Mouse (Mus musculus): ENCODE results near the gene Wnt3a. TPM values are rescaled to one million over a fixed set of nuclear protein-coding genes. Genes with fewer than 3 reads are reported as not detected.
"Not testable (repeated sequence)": the region's sequence is repeated elsewhere in the genome, so short reads cannot be mapped to it uniquely, and the experiment has no call there.

Wnt3a gene
- polyA plus RNA-seq, 1 experiment, result 0.04 TPM

DNA sequence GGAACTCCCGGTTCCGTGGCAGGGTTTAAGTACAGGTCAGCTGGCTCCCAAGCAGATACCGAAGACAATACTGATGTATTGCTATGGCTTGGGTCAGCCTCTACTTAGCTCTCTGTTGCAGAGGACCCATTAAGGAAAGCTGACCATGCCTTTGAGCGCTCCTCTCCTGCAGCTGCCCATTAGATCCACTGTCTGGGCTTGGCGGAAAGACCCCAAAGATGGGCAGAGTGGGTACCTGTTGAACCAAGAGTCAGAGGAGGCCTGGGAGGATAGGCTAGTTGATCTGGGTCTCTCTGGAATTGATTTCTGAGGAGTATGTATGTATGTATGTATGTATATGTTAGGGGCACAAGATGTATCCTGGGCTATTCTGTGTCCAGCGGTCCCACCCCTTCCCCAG, 18.1 kb upstream of the Wnt3a start:
- no peak for DNase-seq (ENCODE audit: extremely low spot score in 1 of 2, low spot score in 1 of 2)

GRCm38 (mm10) chr11:59308164-59308542, 17.6 kb upstream of the Wnt3a start:
- no peak for DNase-seq (ENCODE audit: extremely low spot score in 1 of 2, low spot score in 1 of 2)

DNA sequence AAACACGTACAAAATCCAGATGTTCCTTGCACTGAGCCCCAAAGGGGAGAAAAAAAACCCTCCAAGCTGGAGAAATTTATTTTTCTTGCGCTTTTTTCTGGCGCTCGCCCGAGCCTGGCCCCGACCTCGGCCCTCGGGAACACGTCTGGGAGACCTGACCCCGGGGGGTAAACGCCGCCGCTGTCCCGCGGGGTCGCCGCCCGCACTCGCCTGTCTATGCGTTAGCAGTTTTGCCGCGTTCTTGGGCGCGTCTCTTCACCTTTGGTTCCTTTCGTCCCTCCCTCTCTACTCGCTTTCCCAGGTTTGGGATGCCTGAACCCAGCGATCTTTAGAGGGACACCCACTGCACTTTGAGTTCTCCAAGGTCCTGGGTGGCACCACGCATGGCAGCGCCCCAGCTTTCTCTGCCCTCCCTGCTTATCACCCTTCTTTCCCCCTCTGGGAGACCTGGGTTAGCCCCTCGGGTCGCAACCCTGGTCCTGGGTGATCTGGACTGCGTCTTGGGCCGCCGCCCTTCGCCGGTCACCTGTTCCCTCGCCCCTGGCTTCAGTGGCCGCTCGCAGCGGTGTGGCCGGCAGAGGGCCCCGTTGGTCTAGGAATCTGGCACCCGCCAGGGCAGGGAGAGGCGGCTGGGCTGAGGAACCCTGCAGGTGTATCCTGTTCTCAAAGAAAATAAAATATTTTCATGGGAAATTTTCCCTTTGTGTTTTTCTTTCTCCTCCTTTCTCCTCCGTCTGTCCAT, 17.0 kb upstream of the Wnt3a start:
- DNase-seq (ENCODE audit: extremely low spot score in 1 of 2, low spot score in 1 of 2), result peak in 1 of 2 experiments; percentile 83

GRCm38 (mm10) chr11:59306461-59307421, 16.2 kb upstream of the Wnt3a start, which contains the start of gene Wnt9a:
TSS of gene Wnt9a (plus strand) at chr11:59306928.
- DNase-seq (ENCODE audit: extremely low spot score in 1 of 2, low spot score in 1 of 2), result no peak

- no peak for DNase-seq (ENCODE audit: extremely low spot score in 1 of 2, low spot score in 1 of 2)
Observed at GRCm38 (mm10) chr11:59305821-59306215, 15.3 kb upstream of the Wnt3a start.

GRCm38 (mm10) chr11:59305008-59305820, 14.7 kb upstream of the Wnt3a start:
- peak; percentile 44 to 77 for DNase-seq (ENCODE audit: extremely low spot score in 1 of 2, low spot score in 1 of 2)

- peak; percentile 84 to 91 for DNase-seq (ENCODE audit: extremely low spot score in 1 of 2, low spot score in 1 of 2)
Observed at GRCm38 (mm10) chr11:59302700-59303569, 12.4 kb upstream of the Wnt3a start.

DNA sequence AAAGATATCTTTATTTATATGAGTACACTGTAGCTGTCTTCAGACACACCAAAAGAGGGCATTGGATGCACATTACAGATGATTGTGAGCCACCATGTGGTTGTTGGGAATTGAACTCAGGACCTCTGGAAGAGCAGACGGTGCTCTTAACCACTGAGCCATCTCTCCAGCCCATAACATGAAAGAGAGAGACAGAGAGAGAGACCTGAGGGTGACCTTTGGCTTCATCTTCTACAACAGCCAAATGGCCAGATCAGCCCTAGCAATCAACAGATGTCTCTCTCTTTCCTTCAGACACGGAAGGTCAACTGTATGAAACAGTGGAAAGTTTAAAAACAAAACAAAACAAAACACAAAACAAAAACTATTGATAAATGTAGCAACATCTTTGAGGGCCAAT, 10.5 kb upstream of the Wnt3a start:
- DNase-seq (ENCODE audit: extremely low spot score in 1 of 2, low spot score in 1 of 2), result not testable (repeated sequence)

DNA sequence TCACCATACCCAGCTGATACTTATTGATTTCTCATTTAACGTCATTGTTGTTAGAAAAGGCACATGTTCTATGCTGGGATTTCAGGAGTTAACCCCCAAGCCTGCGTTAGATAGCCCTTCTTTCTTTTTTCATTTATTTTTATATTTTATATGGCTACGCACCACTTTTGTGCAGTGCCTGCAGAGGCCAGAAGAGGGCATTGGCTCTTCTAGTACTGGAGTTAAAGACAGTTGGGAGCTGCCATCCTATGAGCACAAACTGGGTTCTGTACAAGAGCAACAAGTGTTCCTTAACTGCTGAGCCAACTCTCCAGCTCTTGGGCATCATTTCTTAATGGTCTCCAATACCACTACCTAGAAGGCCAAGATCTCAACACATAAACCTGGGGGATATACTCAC, 9.6 kb upstream of the Wnt3a start:
- DNase-seq (ENCODE audit: extremely low spot score in 1 of 2, low spot score in 1 of 2), result no peak

DNA sequence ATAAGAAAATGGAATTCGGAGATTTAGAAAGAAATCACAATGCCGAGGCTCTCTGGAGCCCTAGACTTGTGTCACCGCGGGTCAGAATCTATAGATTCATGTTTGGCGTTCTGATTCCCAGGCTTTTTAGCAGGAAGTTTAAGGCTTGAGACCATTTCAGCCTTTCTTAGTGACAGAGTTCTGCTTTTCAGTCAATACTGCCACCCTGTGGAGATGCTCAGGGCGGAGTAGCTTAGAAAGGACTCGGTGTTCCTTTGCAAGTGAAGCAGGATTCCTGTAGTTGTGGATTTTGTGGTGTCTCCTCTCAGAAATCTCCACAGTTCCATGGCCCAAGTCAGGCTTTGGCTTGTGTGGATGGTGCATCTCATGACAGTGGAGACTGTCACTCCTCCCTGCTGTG, 7.4 kb upstream of the Wnt3a start:
- DNase-seq (ENCODE audit: extremely low spot score in 1 of 2, low spot score in 1 of 2), result peak in 1 of 2 experiments; percentile 81

- DNase-seq (ENCODE audit: extremely low spot score in 1 of 2, low spot score in 1 of 2), result peak in 1 of 2 experiments; percentile 52
Observed at GRCm38 (mm10) chr11:59293616-59294015, 3.1 kb upstream of the Wnt3a start.

- DNase-seq (ENCODE audit: extremely low spot score in 1 of 2, low spot score in 1 of 2), result no peak
Observed at GRCm38 (mm10) chr11:59289706-59290105, 846 bp downstream of the Wnt3a start.

GRCm38 (mm10) chr11:59284146-59284545, 6.4 kb downstream of the Wnt3a start:
- no peak for DNase-seq (ENCODE audit: extremely low spot score in 1 of 2, low spot score in 1 of 2)

GRCm38 (mm10) chr11:59282933-59283332, 7.6 kb downstream of the Wnt3a start:
- no peak for DNase-seq (ENCODE audit: extremely low spot score in 1 of 2, low spot score in 1 of 2)

DNA sequence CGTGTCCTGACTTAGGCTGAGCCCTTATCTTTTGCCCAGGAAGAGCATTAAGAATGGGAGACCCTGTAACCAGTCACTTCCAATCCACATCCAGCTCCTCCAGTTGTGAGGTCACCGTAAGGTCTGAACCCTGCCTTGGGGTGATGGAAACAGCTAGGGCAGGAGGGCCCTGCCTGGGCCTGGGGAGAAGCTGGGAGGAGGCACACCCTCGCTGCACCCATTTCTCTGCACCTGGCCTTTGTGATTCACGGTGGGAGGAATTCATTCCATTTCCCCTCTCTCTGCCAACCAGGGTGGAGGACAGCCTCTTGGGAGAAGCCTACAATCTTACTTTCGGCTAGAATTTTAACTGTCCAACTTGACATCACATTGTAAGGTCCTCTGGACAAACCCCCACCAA, 8.4 kb downstream of the Wnt3a start:
- no peak for DNase-seq (ENCODE audit: extremely low spot score in 1 of 2, low spot score in 1 of 2)

GRCm38 (mm10) chr11:59278047-59278446, 12.5 kb downstream of the Wnt3a start:
- DNase-seq (ENCODE audit: extremely low spot score in 1 of 2, low spot score in 1 of 2), result no peak

DNA sequence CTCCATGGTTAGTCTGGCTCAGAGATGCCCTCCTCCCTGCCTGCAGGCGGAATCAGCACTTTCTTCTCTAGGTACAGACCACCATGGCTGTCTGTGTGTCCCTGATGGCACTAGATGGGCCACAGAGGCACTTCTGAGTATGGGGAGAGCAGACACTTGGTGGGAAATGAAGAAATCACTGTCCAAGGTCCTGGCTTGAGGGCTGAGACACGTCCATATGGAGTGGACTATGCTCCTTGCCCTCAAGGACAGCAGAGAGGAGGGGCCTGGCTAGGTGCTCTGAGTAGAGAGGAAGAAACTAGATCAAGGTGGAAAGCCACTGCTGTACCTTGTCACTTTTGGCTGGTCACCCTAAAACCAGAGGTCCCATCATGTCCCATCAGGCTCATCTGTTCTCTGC, 13.7 kb downstream of the Wnt3a start:
- no peak for DNase-seq (ENCODE audit: extremely low spot score in 1 of 2, low spot score in 1 of 2)

DNA sequence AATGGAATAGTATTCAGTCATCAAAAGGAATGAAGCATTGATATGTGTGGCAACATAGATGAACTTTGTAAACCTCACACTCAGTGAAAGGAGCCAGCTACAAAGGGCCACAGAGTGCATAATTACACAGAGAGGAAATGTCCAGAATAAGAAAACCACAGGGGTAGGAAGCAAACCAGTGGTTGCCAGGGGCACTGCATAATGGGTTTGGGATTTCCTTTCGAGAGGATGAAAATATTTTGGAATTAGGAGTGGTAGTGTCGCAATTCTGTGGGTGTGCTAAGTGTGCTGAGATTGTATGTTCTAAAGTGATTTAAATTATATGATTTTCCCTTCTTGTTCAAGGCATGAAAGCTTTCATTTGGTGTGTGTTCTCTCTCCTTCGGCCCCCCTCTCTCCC, 16.4 kb downstream of the Wnt3a start:
- no peak for DNase-seq (ENCODE audit: extremely low spot score in 1 of 2, low spot score in 1 of 2)

- no peak for DNase-seq (ENCODE audit: extremely low spot score in 1 of 2, low spot score in 1 of 2)
Observed at GRCm38 (mm10) chr11:59266727-59267126, 23.8 kb downstream of the Wnt3a start.

Data from frontal cortex, adult 2 months (tissue).